Mouse (Mus musculus) liver, embryonic 12.5 days (tissue): ENCODE data around the gene Lrba. TPM values are rescaled to one million over a fixed set of nuclear protein-coding genes. Genes with fewer than 3 reads are reported as not detected.

ENCODE experiments used
- ATAC-seq: fragments of 200-750 bp; cut with Nextera tagmentation; 2 replicates; pipeline ENCODE4 v1.8.0; 2017; ENCODE audit warnings: moderate number of reproducible peaks, mild to moderate bottlenecking, moderate library complexity
- H3K27ac ChIP-seq: fragments of 300-500 bp; sonication (generic); 2 replicates; pipeline ENCODE4 v1.5.1; 2016; ENCODE audit warnings: mild to moderate bottlenecking
- H3K27me3 ChIP-seq: fragments of 300-500 bp; sonication (generic); replicated peaks from 2 replicates; pipeline ENCODE4 v1.6.1; 2016; ENCODE audit warnings: mild to moderate bottlenecking, moderate library complexity
- H3K36me3 ChIP-seq: fragments of 300-500 bp; sonication (generic); 2 replicates; pipeline ENCODE4 v1.6.1; 2016; ENCODE audit warnings: mild to moderate bottlenecking, moderate library complexity
- H3K4me1 ChIP-seq: fragments of 300-500 bp; sonication (generic); 2 replicates; pipeline ENCODE4 v1.6.1; 2016
- H3K4me2 ChIP-seq: fragments of 300-500 bp; sonication (generic); 2 replicates; pipeline ENCODE4 v1.6.1; 2016; ENCODE audit warnings: mild to moderate bottlenecking, moderate library complexity
- H3K4me3 ChIP-seq: fragments of 300-500 bp; sonication (generic); 2 replicates; pipeline ENCODE4 v1.5.1; 2016; ENCODE audit warnings: mild to moderate bottlenecking, moderate library complexity
- H3K9ac ChIP-seq: fragments of 300-500 bp; sonication (generic); 2 replicates; pipeline ENCODE4 v1.6.1; 2016; ENCODE audit warnings: mild to moderate bottlenecking, moderate library complexity
- H3K9me3 ChIP-seq: fragments of 300-500 bp; sonication (generic); replicated peaks from 2 replicates; pipeline ENCODE4 v1.6.1; 2016; ENCODE audit warnings: mild to moderate bottlenecking, moderate library complexity
- WGBS: fragments of 180-500 bp; shearing (Covaris S2); methylation state at CpG from one replicate; pipeline ENCODE4 v1.1.7; 2016; ENCODE audit not compliant: insufficient replicate concordance; 5-methylcytosine and 5-hydroxymethylcytosine counted together
- polyA plus RNA-seq: library from polyadenylated mRNA; unstranded; fragments of >200 nt; fragmentation: Nextera tagmentation; extraction: Ambion mirVana; gene quantifications from 2 replicates; pipeline ENCODE4 v1.2.1, GENCODE M21; 2016

Lrba gene
- polyA plus RNA-seq, 1 experiment from 2014 or later = 3.6 TPM

DNA sequence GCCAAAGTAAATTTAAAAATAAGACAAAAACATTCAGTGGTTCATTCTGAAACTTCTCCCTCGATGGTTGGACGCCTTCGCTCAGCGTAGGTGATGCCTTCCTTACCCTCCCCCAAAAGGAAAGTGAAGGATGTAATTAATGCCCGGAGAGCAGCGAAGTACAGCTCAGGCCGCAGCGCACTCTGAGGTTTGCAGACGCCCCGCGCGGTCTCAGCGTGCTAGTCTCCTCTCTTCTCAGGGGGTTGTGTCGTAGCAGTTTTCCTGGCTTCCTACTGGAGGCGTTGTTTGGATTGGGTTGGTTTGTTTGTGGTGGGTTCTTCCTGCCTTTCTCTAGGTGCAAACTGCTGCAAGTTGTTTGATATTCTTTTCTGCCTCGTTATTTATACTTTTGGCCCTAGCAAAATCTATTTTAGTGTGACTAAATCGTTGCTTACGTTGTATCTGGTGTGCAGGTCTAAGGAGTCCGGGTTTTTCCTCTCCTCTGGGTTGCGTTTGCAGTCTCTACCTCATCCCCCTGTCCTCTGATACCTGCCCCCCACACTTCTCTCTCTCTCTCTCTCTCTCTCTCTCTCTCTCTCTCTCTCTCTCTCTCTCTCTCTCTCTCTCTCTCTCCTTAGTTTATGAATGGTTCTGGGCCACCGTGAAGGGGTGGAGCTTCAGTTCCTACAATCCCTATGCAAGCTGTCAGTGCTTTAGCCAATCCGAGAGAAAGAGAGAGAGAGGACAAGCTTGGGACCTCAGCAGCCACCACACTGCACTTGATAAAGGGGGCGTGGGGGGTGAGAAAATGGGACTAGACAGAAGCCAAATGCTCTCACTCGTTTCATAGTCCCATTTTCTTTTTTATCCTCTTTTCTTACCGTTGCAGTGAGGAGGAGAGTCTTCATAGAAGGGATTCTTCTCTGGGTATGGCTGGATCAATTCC, 323.9 kb downstream of the Lrba start, which contains the start of gene Mab21l2:
Gene Mab21l2 (minus strand): TSS at position 539 of the 925 bp plus-strand sequence.
- Histone ChIP-seq H3K36me3 (no peaks in the 10 kb centered on the region), H3K9me3 (no peaks in the 10 kb centered on the region), H3K4me3 (peak within 1 kb of the TSS; percentile 47), H3K9ac (no peak within 1 kb of the TSS), H3K4me1 (peaks cover 29% of the 10 kb centered on the region), H3K27ac (no peak within 1 kb of the TSS; the same call in 1 of the 2 replicates), H3K4me2 (peak within 1 kb of the TSS; percentile 62), H3K27me3 (peaks cover 62% of the 10 kb centered on the region)
- 2% methylated on average over 25 of the region's 25 CpGs for WGBS
- 0 out of 2 replicates have a peak, but pooled peaks have one; percentile 40 for ATAC-seq

DNA sequence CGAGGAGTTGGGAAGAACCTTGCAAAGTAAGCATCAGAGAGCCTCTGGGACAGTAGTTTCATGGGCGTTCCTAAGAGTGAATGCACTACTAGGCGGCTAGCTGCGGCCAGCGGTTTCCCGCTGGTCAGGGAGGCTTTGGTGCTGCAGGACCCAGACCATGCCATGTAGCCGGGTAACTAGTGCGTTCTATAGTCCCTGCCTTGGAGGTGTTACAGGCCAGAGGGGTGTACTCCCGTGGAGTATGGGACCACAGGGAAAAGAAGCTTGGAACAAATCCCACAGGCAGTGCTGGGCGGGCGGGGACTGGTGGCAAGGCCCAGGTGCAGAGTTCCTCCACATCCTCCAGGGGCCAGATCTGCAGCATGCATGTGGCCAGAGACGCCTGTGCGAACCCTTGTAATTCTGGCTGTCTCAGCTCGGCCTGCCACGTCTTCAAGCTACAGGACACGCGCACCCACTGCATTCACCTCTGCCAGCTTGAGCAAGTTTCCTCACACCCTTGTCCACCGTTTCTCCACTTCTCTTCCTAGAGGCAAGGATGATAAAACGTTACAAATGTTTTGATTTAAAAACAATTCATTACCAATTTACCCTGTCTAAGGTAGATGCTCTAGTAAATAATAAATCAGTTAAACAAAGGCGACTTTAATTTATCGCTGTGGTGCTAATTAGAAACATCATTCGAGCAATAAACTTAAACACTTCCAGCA, 326.0 kb downstream of the Lrba start:
- H3K4me2 ChIP-seq = no peak overlapping the region
- no peak overlapping the region for H3K27ac ChIP-seq
- H3K9me3 ChIP-seq = no peaks in the 10 kb centered on the region
- peaks cover 29% of the 10 kb centered on the region for H3K4me1 ChIP-seq
- ATAC-seq = 0 out of 2 replicates have a peak, but pooled peaks have one; percentile 30
- no peak overlapping the region for H3K4me3 ChIP-seq
- peaks cover 58% of the 10 kb centered on the region for H3K27me3 ChIP-seq
- H3K9ac ChIP-seq = no peak overlapping the region
- H3K36me3 ChIP-seq = no peaks in the 10 kb centered on the region
- 11% methylated on average over 22 of the region's 22 CpGs for WGBS

DNA sequence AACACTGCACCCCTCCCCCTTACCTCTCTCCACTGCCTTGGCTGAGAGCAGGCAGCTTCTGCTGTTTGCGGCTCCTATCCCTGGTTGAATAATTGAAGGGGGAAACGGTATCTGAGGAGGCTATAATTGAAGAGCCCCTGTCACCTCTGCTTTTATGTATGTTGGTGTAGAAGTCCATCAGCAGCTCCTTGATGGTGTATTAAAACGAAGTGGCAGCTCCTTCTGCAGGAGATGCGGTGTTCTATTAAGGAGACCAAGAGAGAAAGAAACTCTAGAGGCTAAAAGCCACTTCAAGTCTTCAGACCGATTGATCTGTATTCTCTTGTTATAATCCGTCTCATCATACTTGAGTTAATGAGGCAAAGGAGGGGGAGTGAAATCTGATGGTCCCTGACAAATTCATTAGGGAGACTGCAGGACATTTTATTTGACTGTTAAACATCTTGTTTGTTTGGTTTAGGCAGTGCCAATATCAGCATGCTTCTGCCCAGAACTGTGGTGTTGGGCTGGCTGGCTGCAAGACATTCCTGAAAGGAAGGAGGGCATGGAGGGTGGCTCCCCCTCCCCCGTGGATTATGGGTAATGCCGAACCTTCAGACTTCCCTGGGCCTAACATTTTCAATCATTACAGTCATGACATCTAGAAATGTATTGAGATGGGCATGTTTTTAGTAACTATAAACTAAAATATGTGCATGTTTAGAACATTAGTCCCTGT, 326.7 kb downstream of the Lrba start:
- no peaks in the 10 kb centered on the region for H3K9me3 ChIP-seq
- peaks cover 29% of the 10 kb centered on the region for H3K4me1 ChIP-seq
- ATAC-seq = no peak
- H3K4me3 ChIP-seq = no peak overlapping the region
- peaks cover 54% of the 10 kb centered on the region for H3K27me3 ChIP-seq
- no peaks in the 10 kb centered on the region for H3K36me3 ChIP-seq
- no peak overlapping the region for H3K9ac ChIP-seq
- WGBS = 28% methylated on average over 8 of the region's 8 CpGs
- H3K4me2 ChIP-seq = no peak overlapping the region
- H3K27ac ChIP-seq = no peak overlapping the region

DNA sequence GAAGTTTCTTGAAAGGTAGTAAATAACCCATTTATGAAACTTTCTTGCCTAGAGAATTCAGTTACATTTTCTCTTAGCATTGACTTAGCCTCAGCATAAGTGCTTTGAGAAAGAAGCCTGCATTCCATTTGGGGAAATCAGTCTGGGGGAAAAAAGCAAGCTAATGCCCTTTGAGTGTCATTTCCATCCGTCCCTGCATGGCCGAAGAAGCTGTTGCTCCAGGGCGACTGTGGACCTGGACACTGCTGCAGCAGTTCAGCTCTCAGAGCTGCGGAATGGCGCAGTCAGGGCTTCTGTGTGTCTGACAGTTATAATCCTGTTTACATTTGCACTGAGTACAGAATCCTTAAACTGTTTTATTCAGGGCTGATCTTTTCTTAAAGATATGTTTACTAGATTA, 327.7 kb downstream of the Lrba start:
- no peaks in the 10 kb centered on the region for H3K9me3 ChIP-seq
- WGBS = 69% methylated on average over 5 of the region's 5 CpGs
- no peak overlapping the region for H3K27ac ChIP-seq
- no peaks in the 10 kb centered on the region for H3K36me3 ChIP-seq
- peaks cover 44% of the 10 kb centered on the region for H3K27me3 ChIP-seq
- H3K4me2 ChIP-seq = no peak overlapping the region
- H3K9ac ChIP-seq = no peak overlapping the region
- no peak overlapping the region for H3K4me3 ChIP-seq
- ATAC-seq = no peak
- peaks cover 20% of the 10 kb centered on the region for H3K4me1 ChIP-seq

DNA sequence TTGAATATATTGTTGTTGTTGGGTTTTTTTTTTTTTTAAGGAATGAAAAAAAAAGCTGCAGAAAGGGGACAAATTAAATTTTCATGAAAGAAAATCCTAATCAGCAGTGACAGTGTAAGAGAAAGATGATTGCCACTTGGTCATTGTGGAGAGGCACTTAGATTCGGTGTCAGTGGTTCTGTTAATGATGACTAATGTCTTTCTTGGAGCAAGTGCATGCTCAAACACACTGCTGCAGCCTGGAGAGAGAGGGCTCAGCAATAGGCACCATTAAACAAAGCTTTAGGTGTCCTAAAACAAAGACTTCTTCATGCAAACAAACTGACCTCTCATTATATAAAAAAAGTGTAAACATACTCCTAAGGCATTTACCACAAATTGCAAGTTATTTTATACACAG, 334.5 kb downstream of the Lrba start:
- no peak overlapping the region for H3K4me3 ChIP-seq
- 39% methylated on average over 1 of the region's 1 CpGs for WGBS
- peaks cover 33% of the 10 kb centered on the region for H3K4me1 ChIP-seq
- no peak overlapping the region for H3K4me2 ChIP-seq
- no peak overlapping the region for H3K27ac ChIP-seq
- H3K9ac ChIP-seq = no peak overlapping the region
- no peaks in the 10 kb centered on the region for H3K9me3 ChIP-seq
- no peaks in the 10 kb centered on the region for H3K27me3 ChIP-seq
- H3K36me3 ChIP-seq = no peaks in the 10 kb centered on the region
- ATAC-seq = no peak

DNA sequence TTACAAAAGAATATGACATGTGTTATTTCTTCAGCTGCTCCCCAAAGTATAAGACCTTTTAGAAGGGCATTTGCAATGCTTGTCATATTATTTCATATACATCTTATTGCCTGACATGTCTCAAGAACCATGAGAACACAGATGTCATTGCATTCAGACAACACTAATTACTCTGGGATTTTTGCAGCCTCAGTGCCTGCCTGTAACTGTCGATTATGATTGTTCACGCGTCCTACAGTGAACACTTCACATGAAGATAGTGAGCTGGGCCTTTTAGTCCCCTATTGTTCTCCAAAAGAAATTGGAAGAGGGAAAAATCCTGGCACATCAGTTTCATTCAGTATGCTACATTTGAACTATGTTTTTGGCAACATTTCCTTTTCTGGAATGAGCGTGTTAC, 335.2 kb downstream of the Lrba start:
- no peaks in the 10 kb centered on the region for H3K27me3 ChIP-seq
- no peak for ATAC-seq
- no peaks in the 10 kb centered on the region for H3K36me3 ChIP-seq
- WGBS = 78% methylated on average over 4 of the region's 4 CpGs
- no peak overlapping the region for H3K4me3 ChIP-seq
- no peak overlapping the region for H3K27ac ChIP-seq
- H3K4me1 ChIP-seq = peaks cover 33% of the 10 kb centered on the region
- H3K9me3 ChIP-seq = no peaks in the 10 kb centered on the region
- H3K9ac ChIP-seq = no peak overlapping the region
- H3K4me2 ChIP-seq = no peak overlapping the region

DNA sequence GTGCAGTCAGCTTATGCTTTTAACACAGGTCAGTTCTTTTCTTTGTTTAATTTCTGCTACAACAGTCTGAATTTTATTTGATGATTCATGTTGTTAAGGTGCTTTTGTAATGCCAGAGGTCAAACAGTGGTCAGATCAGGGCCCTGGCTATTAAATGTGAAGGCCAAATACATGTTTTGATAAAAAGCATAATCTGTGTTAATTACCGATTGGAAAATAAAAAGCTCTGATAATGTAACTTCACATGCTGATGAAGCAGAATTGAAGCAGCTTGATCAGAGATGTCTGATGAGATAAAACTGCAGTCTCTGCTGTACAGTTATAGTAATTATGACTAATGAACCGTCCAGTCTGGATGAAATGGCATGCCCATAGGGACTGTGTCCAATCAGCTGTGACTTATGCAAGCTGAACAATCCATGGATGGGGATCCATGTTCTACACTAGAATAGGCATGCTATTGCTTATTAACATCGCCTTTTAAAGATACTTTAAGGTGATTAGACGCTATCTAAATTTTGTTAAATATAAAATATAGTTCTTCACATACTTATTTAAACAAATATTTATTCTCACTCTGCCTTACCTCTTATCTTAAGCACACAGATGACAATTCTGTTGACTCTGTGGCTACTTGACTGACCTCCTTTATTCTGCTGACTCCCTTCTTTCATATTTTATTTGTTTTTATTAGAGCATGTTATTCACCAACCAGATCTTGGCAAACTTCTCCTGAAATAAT, 336.0 kb downstream of the Lrba start:
- peak; percentile 44 for ATAC-seq

DNA sequence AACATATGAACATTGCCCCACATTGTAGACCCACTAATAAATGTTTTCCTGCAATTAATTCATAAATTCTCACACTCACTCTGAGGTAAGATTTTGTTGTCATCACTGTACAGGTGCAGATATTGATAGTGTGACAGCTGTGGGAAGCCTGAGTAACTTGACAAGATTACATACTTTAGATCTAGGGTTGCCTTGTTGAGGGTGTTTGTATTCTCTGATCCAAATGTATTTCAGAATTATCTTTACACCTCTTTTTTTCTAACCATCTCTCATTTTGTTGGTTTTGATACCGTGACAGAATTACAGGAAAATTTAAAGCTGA, 336.5 kb downstream of the Lrba start:
- 54% methylated on average over 1 of the region's 1 CpGs for WGBS
- Histone ChIP-seq H3K9ac (no peak overlapping the region), H3K9me3 (no peaks in the 10 kb centered on the region), H3K4me1 (peaks cover 33% of the 10 kb centered on the region), H3K36me3 (no peaks in the 10 kb centered on the region), H3K4me3 (no peak overlapping the region), H3K27ac (0 out of 2 replicates have a peak overlapping the region, but pooled peaks have one; percentile 20), H3K27me3 (no peaks in the 10 kb centered on the region), H3K4me2 (peak overlapping the region; percentile 46; the same call in 1 of the 2 replicates)
- ATAC-seq = peak; percentile 89

More for the DNA sequence above, 336.0 kb downstream of the Lrba start:
- H3K4me1 ChIP-seq = peaks cover 33% of the 10 kb centered on the region
- H3K9ac ChIP-seq = no peak overlapping the region
- 0 out of 2 replicates have a peak overlapping the region, but pooled peaks have one; percentile 20 for H3K27ac ChIP-seq
- no peak overlapping the region for H3K4me3 ChIP-seq
- no peaks in the 10 kb centered on the region for H3K36me3 ChIP-seq
- no peak overlapping the region for H3K4me2 ChIP-seq
- H3K9me3 ChIP-seq = no peaks in the 10 kb centered on the region
- H3K27me3 ChIP-seq = no peaks in the 10 kb centered on the region
- 68% methylated on average over 4 of the region's 4 CpGs for WGBS

DNA sequence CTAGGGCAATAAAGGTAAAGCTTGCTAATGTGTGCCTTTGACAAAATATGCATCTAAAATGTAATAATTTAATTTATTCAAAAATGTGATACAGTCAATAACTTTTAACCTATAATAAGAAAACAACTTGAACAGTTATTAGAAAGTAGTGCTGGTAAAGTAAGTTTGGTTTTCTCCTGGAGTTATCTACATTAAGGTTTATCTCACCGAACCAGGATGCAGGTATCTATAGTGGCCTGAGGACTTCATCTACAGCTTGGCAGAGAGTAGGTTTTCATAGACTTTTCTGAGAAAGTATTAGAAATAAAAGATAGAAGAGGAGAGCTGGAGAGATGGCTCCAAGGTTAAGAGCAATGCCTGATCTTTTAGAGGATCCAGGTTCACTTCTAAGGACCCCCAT, 336.9 kb downstream of the Lrba start:
- 51% methylated on average over 1 of the region's 1 CpGs for WGBS
- Histone ChIP-seq H3K27me3 (no peaks in the 10 kb centered on the region), H3K4me3 (no peak overlapping the region), H3K9ac (no peak overlapping the region), H3K4me2 (peak overlapping the region; percentile 46), H3K36me3 (no peaks in the 10 kb centered on the region), H3K9me3 (no peaks in the 10 kb centered on the region), H3K27ac (peak overlapping the region; percentile 72), H3K4me1 (peaks cover 33% of the 10 kb centered on the region)
- peak; percentile 89 for ATAC-seq

DNA sequence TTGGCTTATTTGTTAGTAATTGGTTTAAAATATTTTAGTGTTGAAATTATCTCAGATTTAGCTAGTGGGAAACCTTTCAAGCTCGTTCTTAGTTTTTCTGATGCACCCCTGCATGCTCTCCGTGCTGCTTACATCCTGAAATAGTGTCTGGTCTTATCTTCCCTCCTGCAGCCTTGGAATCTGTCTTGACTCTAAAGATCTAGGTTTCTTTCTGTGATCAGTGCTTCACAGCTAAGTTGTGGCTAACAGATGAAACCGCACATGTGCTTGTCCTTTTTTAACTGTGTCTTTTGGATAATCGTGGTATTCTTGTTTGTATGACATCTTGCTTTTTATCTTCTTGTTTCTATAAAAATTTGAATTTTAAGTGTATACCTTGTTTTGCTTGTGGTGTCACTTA, 342.8 kb downstream of the Lrba start:
- H3K36me3 ChIP-seq = no peaks in the 10 kb centered on the region
- no peaks in the 10 kb centered on the region for H3K9me3 ChIP-seq
- peak; percentile 86 for ATAC-seq
- no peak overlapping the region for H3K27ac ChIP-seq
- no peaks in the 10 kb centered on the region for H3K27me3 ChIP-seq
- H3K4me2 ChIP-seq = 0 out of 2 replicates have a peak overlapping the region, but pooled peaks have one; percentile 4
- H3K9ac ChIP-seq = no peak overlapping the region
- 14% methylated on average over 4 of the region's 4 CpGs for WGBS
- no peak overlapping the region for H3K4me3 ChIP-seq
- H3K4me1 ChIP-seq = peaks cover 16% of the 10 kb centered on the region

DNA sequence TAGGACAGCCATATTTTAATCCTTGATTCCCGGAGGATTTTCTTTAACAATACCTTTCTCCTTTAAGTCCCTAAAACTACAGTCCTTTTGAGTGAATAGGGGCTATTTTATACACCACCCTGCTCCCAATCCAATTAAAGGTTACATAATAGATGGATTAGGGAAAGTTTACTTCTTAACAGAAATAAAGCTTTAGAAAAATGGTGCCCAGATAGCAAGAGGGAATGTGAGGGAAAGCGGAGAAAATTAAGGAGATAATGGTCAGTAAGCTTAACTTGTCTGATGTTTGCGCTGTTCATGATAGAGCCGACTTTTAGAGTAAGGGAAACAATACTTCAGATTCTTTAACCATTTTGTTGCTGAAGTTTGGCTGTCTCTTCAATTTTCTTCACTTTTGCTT, 347.0 kb downstream of the Lrba start:
- Histone ChIP-seq H3K4me2 (no peak overlapping the region), H3K4me3 (no peak overlapping the region), H3K9ac (no peak overlapping the region), H3K27me3 (no peaks in the 10 kb centered on the region), H3K27ac (no peak overlapping the region), H3K4me1 (peaks cover 9% of the 10 kb centered on the region), H3K9me3 (no peaks in the 10 kb centered on the region), H3K36me3 (no peaks in the 10 kb centered on the region)
- WGBS = 58% methylated on average over 4 of the region's 4 CpGs
- no peak for ATAC-seq
